Mouse (Mus musculus): ENCODE results near the gene Lonrf3.
A peak's percentile ranks its signal among the peaks of the same experiment; 100 is the strongest.

Gene Lonrf3

GRCm38 (mm10) chrX:36328271-36329039, at the start of gene Lonrf3:
TSS of gene Lonrf3 (plus strand) at chrX:36328353.
- peak; percentile 64 for DNase-seq (ENCODE audit: low read depth, low spot score)

- peak; percentile 7 for DNase-seq (ENCODE audit: low read depth, low spot score)
Observed at GRCm38 (mm10) chrX:36278750-36279149, 49.4 kb upstream of the Lonrf3 start.

GRCm38 (mm10) chrX:36311420-36311819, 16.7 kb upstream of the Lonrf3 start:
- no peak for DNase-seq (ENCODE audit: low read depth, low spot score)

- no peak for DNase-seq (ENCODE audit: low read depth, low spot score)
Observed at GRCm38 (mm10) chrX:36327491-36328255, 480 bp upstream of the Lonrf3 start.

GRCm38 (mm10) chrX:36329040-36329649, 992 bp downstream of the Lonrf3 start:
- DNase-seq (ENCODE audit: low read depth, low spot score), result peak; percentile 12

- peak; percentile 32 for DNase-seq (ENCODE audit: low read depth, low spot score)
Observed at GRCm38 (mm10) chrX:36329849-36330411, 1.8 kb downstream of the Lonrf3 start.

GRCm38 (mm10) chrX:36352446-36352845, 24.3 kb downstream of the Lonrf3 start:
- DNase-seq (ENCODE audit: low read depth, low spot score), result peak; percentile 29

- no peak for DNase-seq (ENCODE audit: low read depth, low spot score)
Observed at GRCm38 (mm10) chrX:36385340-36385739, 57.2 kb downstream of the Lonrf3 start.

GRCm38 (mm10) chrX:36389971-36390370, 61.8 kb downstream of the Lonrf3 start:
- no peak for DNase-seq (ENCODE audit: low read depth, low spot score)

GRCm38 (mm10) chrX:36390503-36390902, 62.4 kb downstream of the Lonrf3 start:
- DNase-seq (ENCODE audit: low read depth, low spot score), result no peak

GRCm38 (mm10) chrX:36392672-36393071, 64.5 kb downstream of the Lonrf3 start:
- DNase-seq (ENCODE audit: low read depth, low spot score), result no peak

- peak; percentile 11 for DNase-seq (ENCODE audit: low read depth, low spot score)
Observed at GRCm38 (mm10) chrX:36393279-36393678, 65.1 kb downstream of the Lonrf3 start.

GRCm38 (mm10) chrX:36400980-36401379, 72.8 kb downstream of the Lonrf3 start, which contains the start of gene Gm6268:
TSS of gene Gm6268 (plus strand) at chrX:36401280.
- no peak for DNase-seq (ENCODE audit: low read depth, low spot score)

GRCm38 (mm10) chrX:36402316-36402715, 74.2 kb downstream of the Lonrf3 start:
- DNase-seq (ENCODE audit: low read depth, low spot score), result peak; percentile 8

Data from CD4-positive helper T cell, adult 2 months (primary cell).